Mouse (Mus musculus) adrenal gland, postnatal 0 days (tissue): Measurements from ENCODE around the gene Ptprn2. TPM values are rescaled to one million over a fixed set of nuclear protein-coding genes. Genes with fewer than 3 reads are reported as not detected.

ENCODE experiments used
- microRNA-seq: library from miRNA; unstranded; fragments of <30 nt; microRNA quantifications from one replicate; pipeline ENCODE4, GENCODE M21; 2016; ENCODE audit warnings: borderline replicate concordance; ENCODE audit not compliant: insufficient number of aligned reads
- polyA plus RNA-seq: library from polyadenylated mRNA; unstranded; fragments of >200 nt; fragmentation: Nextera tagmentation; extraction: Ambion mirVana; gene quantifications from 2 replicates; pipeline ENCODE4 v1.2.1, GENCODE M21; 2015

Gene Ptprn2
- polyA plus RNA-seq: 2.2 and 3.5 TPM in 2 replicates

DNA sequence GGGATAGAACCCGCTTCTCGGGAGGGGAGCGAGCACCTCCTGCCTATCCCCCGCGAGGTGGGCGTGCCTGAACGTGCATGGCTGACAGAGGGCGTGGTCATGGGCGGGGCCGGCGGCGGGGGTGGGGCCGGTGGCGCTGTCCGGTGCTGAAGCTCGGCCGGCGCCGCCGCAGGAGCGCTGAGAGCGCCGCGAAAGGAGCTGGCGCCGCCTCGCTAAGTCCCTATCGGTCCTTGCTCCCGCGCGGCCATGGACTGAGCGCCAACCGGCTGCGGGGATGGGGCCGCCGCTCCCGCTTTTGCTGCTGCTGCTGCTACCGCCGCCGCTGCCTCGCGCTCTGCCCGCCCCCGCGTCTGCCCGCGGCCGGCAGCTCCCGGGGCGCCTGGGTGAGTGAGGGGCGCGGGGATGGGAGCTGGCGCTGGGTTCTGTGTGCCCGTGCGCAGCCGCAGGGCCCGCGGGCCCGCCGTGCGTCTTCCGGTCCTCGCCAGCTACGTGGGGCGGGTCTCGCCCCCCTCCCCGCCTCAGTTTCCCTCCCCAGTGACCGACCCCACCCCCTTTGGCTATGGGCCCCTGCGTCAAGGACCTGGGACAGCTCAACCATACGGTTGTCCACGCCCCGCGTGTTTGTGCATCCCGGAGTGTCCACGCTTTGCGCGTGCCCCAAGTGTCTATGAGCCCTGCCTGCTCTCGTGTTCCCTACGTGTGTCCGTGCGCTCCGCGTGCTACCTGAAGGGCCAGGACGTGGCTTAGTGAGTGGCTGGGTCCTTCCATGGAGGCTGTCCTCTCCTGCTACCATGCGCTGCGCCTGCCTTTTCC lies at the start of gene Ptprn2:
Ptprn2 (plus strand) TSS at position 130 of the 813 bp plus-strand sequence.

Small RNAs within 50 kb of the gene (microRNA-seq; reads per million reads assigned to microRNA genes)
- gene Mir153: 56.4 reads per million, percentile 37 among the genes with 10 or more reads in this experiment

Other genes with a start within 250 kb of the Ptprn2 start
- gene Wdr60, start 222.7 kb upstream of the Ptprn2 start, polyA plus RNA-seq: 10.2 and 14.2 TPM in 2 replicates
- not detected in 2 replicates for gene Gm11027, start 210.3 kb upstream of the Ptprn2 start, polyA plus RNA-seq
- 11.5 and 12.2 TPM in 2 replicates for gene Esyt2, start 204.5 kb upstream of the Ptprn2 start, polyA plus RNA-seq
- 10.8 TPM in 2 replicates for gene Ncapg2, start 80.3 kb upstream of the Ptprn2 start, polyA plus RNA-seq